ENCODE assay signal across 8 mouse cellular contexts in the genomic region with DNA sequence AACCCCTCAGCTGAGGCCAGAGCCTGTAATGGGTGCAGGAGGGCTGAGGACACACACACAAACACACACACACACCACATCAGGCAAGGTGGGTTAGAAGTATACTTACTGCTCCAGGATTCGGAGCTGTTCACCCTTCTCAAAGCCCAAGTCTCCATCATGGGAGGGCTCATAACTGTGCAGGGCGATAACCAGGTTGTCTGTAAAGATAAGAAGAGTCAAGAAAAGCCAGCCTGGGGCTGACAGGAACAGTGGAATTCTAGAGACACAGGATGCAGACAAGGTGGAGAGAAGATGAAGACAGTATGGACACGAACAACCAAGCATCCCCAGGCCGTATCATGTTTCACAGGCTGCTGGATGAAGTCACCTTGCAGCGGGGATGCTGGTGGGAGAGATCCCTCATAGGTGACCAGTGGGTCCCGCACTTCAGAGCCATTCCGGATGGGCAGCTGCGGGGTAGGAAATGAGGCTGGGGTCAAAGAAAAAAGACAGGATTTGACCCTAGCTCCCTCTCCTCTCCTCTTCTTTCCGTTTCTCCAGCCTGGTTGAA. TPM values are rescaled to one million over a fixed set of nuclear protein-coding genes. Genes with fewer than 3 reads are reported as not detected.
A peak's percentile ranks its signal among the peaks of the same experiment; 100 is the strongest.
DNase-seq lines count a peak whose midpoint lies in the region; ATAC-seq and TF ChIP-seq lines count a peak whose summit lies in the region.

No protein-coding gene starts in this region.

- H3K4me2 ChIP-seq in lung, postnatal 0 days (replicated peaks; ENCODE audit: low read depth, low read length) = peak overlapping the region; percentile 89
- peak overlapping the region; percentile 77; the same call in 1 of the 2 replicates for H3K4me2 ChIP-seq in forebrain, embryonic 12.5 days
- peak overlapping the region; percentile 88 for H3K4me2 ChIP-seq in liver, embryonic 12.5 days

- no peak for TF ChIP-seq EP300 in lung, postnatal 0 days (IDR thresholded peaks at IDR 0.05)

- no peaks in the 10 kb centered on the region for H3K9me3 ChIP-seq in lung, postnatal 0 days (ENCODE audit: low read length)
- H3K9me3 ChIP-seq in forebrain, embryonic 12.5 days = no peaks in the 10 kb centered on the region
- H3K9me3 ChIP-seq in liver, embryonic 12.5 days (replicated peaks) = no peaks in the 10 kb centered on the region

- H3K4me1 ChIP-seq in lung, postnatal 0 days (ENCODE audit: insufficient read depth, low read depth, low read length) = peaks cover 12% of the 10 kb centered on the region; the same call in 1 of the 2 replicates
- peaks cover 14% of the 10 kb centered on the region for H3K4me1 ChIP-seq in forebrain, embryonic 12.5 days
- H3K4me1 ChIP-seq in liver, embryonic 12.5 days = peaks cover 46% of the 10 kb centered on the region

- no peak overlapping the region for H3K27ac ChIP-seq in lung, postnatal 0 days (ENCODE audit: low read length)
- no peak overlapping the region for H3K27ac ChIP-seq in forebrain, embryonic 12.5 days
- peak overlapping the region; percentile 87 for H3K27ac ChIP-seq in liver, embryonic 12.5 days

- H3K9ac ChIP-seq in lung, postnatal 0 days (replicated peaks; ENCODE audit: low read depth) = peak overlapping the region; percentile 43; the same call in 1 of the 2 replicates
- no peak overlapping the region for H3K9ac ChIP-seq in forebrain, embryonic 12.5 days
- peak overlapping the region; percentile 73 for H3K9ac ChIP-seq in liver, embryonic 12.5 days

- no peaks in the 10 kb centered on the region for H3K27me3 ChIP-seq in lung, postnatal 0 days (replicated peaks; ENCODE audit: insufficient read depth, low read length)
- H3K27me3 ChIP-seq in forebrain, embryonic 12.5 days = peaks cover 12% of the 10 kb centered on the region; the same call in 1 of the 2 replicates
- peaks cover 40% of the 10 kb centered on the region for H3K27me3 ChIP-seq in liver, embryonic 12.5 days (replicated peaks)

- WGBS in lung, postnatal 0 days = 69% methylated on average over 9 of the region's 9 CpGs
- 79% methylated on average over 9 of the region's 9 CpGs for WGBS in forebrain, embryonic 12.5 days
- 52% methylated on average over 9 of the region's 9 CpGs for WGBS in liver, embryonic 12.5 days (ENCODE audit: insufficient replicate concordance)

- peak overlapping the region; percentile 49; the same call in 1 of the 2 replicates for H3K4me3 ChIP-seq in lung, postnatal 0 days (ENCODE audit: low read depth, low read length)
- no peak overlapping the region; the same call in 1 of the 2 replicates for H3K4me3 ChIP-seq in forebrain, embryonic 12.5 days (replicated peaks)
- H3K4me3 ChIP-seq in liver, embryonic 12.5 days = peak overlapping the region; percentile 64

- 0 out of 2 replicates have a peak, but pooled peaks have one; percentile 2 for ATAC-seq in lung, postnatal 0 days
- no peak for ATAC-seq in forebrain, embryonic 12.5 days (ENCODE audit: low FRiP score)
- ATAC-seq in liver, embryonic 12.5 days = peak; percentile 88

- no peak for TF ChIP-seq CTCF in lung, postnatal 0 days (IDR thresholded peaks at IDR 0.05)

- no peaks in the 10 kb centered on the region for H3K36me3 ChIP-seq in lung, postnatal 0 days (ENCODE audit: insufficient read depth, low read length)
- no peaks in the 10 kb centered on the region for H3K36me3 ChIP-seq in forebrain, embryonic 12.5 days (replicated peaks)
- H3K36me3 ChIP-seq in liver, embryonic 12.5 days = no peaks in the 10 kb centered on the region

- DNase-seq in lung, postnatal 0 days (ENCODE audit: low spot score) = no peak
- DNase-seq in lung, postnatal 36 days = no peak
- DNase-seq in thymus, postnatal 25 days = peak; percentile 52
- no peak for DNase-seq in cerebellum, adult 11 months
- no peak for DNase-seq in lung, adult 18-20 months
- no peak for DNase-seq in cerebellum, postnatal 14 days

RNA-seq across cellular contexts. Expression of a gene that starts 14.8 kb away (rescaled TPM):
- 101 and 110 TPM in 2 replicates for polyA plus RNA-seq in lung, postnatal 0 days (2015; fragmentation: Nextera tagmentation; extraction: Ambion mirVana)
- polyA plus RNA-seq in forebrain, embryonic 12.5 days (2016; fragmentation: Nextera tagmentation; extraction: Ambion mirVana) = 207 and 221 TPM in 2 replicates
- polyA plus RNA-seq in liver, embryonic 12.5 days (2016; fragmentation: Nextera tagmentation; extraction: Ambion mirVana) = 140 and 145 TPM in 2 replicates

RNA-seq across cellular contexts. Expression of a gene that starts 16.1 kb away (rescaled TPM):
- polyA plus RNA-seq in lung, postnatal 0 days (2015; fragmentation: Nextera tagmentation; extraction: Ambion mirVana) = 2.5 TPM in 2 replicates
- polyA plus RNA-seq in forebrain, embryonic 12.5 days (2016; fragmentation: Nextera tagmentation; extraction: Ambion mirVana) = 9.0 and 9.3 TPM in 2 replicates
- polyA plus RNA-seq in liver, embryonic 12.5 days (2016; fragmentation: Nextera tagmentation; extraction: Ambion mirVana) = 4.1 and 5.1 TPM in 2 replicates

RNA-seq across cellular contexts. Expression of a gene that starts 21.0 kb away (rescaled TPM):
- polyA plus RNA-seq in lung, postnatal 0 days (2015; fragmentation: Nextera tagmentation; extraction: Ambion mirVana) = 3.2 and 4.5 TPM in 2 replicates
- polyA plus RNA-seq in forebrain, embryonic 12.5 days (2016; fragmentation: Nextera tagmentation; extraction: Ambion mirVana) = 0.37 and 0.92 TPM in 2 replicates
- 6.3 and 7.9 TPM in 2 replicates for polyA plus RNA-seq in liver, embryonic 12.5 days (2016; fragmentation: Nextera tagmentation; extraction: Ambion mirVana)

RNA-seq across cellular contexts. Expression of a gene that starts 43.1 kb away (rescaled TPM):
- polyA plus RNA-seq in lung, postnatal 0 days (2015; fragmentation: Nextera tagmentation; extraction: Ambion mirVana) = 140 and 161 TPM in 2 replicates
- 204 and 212 TPM in 2 replicates for polyA plus RNA-seq in forebrain, embryonic 12.5 days (2016; fragmentation: Nextera tagmentation; extraction: Ambion mirVana)
- 219 and 226 TPM in 2 replicates for polyA plus RNA-seq in liver, embryonic 12.5 days (2016; fragmentation: Nextera tagmentation; extraction: Ambion mirVana)

RNA-seq across cellular contexts. Expression of a gene that starts 43.1 kb away (rescaled TPM):
- polyA plus RNA-seq in lung, postnatal 0 days (2015; fragmentation: Nextera tagmentation; extraction: Ambion mirVana) = 186 and 192 TPM in 2 replicates
- polyA plus RNA-seq in forebrain, embryonic 12.5 days (2016; fragmentation: Nextera tagmentation; extraction: Ambion mirVana) = 161 and 163 TPM in 2 replicates
- polyA plus RNA-seq in liver, embryonic 12.5 days (2016; fragmentation: Nextera tagmentation; extraction: Ambion mirVana) = 147 and 159 TPM in 2 replicates
